Mouse (Mus musculus): Measurements from ENCODE around the gene Cygb.

DNA sequence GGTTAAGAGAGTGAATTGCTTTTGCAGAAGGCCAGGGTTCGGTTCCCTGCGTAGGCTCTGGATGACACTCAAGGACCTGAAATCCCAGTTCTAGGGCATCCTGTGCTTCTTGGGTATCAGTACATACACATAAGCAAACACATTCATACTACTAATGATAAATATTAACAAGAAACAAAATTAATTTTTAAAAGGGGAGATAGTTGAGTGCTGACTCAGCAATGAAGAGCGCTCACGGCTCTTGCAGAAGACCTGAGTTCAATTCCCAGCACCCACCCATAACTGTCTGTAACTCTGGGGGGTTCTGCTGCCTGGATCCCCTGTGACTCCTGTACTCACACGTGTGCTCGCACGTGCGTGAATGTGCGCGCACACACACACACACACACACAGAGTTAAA lies 35.5 kb upstream of the Cygb start:
- TF ChIP-seq RAD21 (IDR thresholded peaks at IDR 0.05; ENCODE audit: low read depth, low read length) (no peak), USF2 (conservative IDR thresholded peaks at IDR 0.05; ENCODE audit: low read depth, low read length) (no peak), CTCF (conservative IDR thresholded peaks at IDR 0.05 in 1 of 2, IDR thresholded peaks at IDR 0.05 in 1 of 2; ENCODE audit: low read depth in 2 of 2, low read length in 2 of 2) (no peak), POLR2A (IDR thresholded peaks at IDR 0.05; ENCODE audit: low read depth, low read length) (no peak), MAFK (IDR thresholded peaks at IDR 0.05; ENCODE audit: insufficient replicate concordance, low read length) (peak; percentile 85), ELF1 (IDR thresholded peaks at IDR 0.05; ENCODE audit: low read depth, low read length) (no peak), USF1 (IDR thresholded peaks at IDR 0.05; ENCODE audit: low read depth, low read length) (no peak), BHLHE40 (IDR thresholded peaks at IDR 0.05; ENCODE audit: low read depth, low read length) (no peak)
